Mouse (Mus musculus) kidney, postnatal 25 days (tissue): ENCODE results near the gene Tespa1.
"Not testable (repeated sequence)": the region's sequence is repeated elsewhere in the genome, so short reads cannot be mapped to it uniquely, and the experiment has no call there.

Source experiments
- DNase-seq, 2 experiments: peaks; one replicate each; pipeline ENCODE4 v3.0.0; 2021; ENCODE audit warnings: mixed read lengths in 2 of 2

Gene Tespa1

GRCm38 (mm10) chr10:130363438-130364164 is 40.9 kb downstream of the Tespa1 start:
- DNase-seq: no peak

GRCm38 (mm10) chr10:130364766-130365165 is 42.1 kb downstream of the Tespa1 start:
- no peak for DNase-seq

DNA sequence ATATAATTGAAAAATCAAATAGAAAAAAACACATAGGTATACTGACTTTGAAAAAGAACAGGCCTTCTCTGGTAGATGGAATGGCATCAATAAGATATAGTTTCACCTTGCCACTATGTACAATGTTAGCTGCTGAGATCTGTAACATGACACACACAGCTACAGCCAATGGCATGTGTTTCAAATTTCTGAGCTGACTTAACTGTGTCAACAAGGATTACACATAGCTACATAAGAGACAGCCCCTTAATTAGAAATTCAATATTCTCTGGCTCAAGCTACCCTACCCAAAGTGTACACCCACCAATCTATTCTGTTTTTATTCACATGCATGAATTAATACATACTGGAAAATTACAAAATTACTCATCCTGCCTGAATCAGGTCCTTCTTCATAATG is 45.7 kb downstream of the Tespa1 start:
- no peak for DNase-seq

- no peak for DNase-seq
These were observed 47.5 kb downstream of the Tespa1 start for GRCm38 (mm10) chr10:130370005-130370682.

DNA sequence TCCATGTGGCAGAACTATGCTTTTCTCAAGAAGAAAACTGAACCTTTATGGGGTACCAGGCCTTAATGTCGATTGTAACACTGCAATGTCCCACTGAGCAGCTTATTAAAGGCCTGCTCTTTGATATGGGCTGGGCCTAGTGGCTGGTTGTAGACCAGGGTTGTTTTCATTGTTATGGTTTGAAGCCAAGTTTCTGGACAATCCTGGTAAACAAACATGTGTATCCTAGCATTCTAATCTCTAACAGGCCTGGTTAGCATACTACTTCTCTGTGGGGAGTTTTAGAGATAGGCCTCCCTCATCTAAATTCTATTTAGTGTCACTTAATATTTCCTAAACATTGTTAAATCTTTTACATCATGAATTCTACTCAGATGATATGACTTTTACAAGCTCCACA is 49.0 kb downstream of the Tespa1 start:
- DNase-seq: no peak

GRCm38 (mm10) chr10:130372491-130373173 is 50.0 kb downstream of the Tespa1 start:
- DNase-seq: no peak

DNA sequence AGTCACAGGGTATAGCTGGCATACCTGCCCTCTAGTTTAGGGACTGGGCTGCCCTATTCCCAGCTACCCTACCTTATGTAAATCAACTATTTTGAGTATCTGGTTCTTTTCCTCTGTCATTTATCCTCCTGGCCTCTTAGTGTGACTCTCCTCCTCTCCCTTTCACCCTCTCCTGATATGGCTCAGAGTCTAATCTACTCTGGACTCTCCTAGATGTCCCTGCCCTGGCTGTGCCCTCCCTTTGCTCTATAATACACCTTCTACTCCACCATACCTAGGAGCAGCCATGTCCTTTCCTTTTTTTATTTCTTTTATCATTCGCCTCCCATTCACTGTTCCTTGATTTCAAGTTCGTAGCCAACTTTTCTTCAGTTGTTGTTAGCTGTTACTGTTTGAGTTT is 52.5 kb downstream of the Tespa1 start:
- no peak for DNase-seq

DNA sequence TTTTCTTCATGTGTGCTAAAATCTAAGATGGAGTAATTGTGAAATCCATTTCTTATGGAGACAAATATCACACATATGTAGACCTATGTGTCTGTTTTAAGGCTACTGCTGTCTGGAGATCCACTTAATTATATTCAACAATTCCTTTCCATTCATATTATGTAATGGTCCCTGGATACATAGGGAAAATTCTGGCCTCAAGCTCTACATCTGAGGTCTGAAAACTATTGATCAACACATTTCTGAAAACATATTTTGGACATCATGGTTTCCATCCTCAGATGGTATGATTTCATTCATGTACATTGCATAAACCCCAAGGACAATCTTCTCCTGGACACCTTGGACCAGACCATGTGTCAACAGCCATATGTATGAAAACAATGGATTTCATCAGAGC is 71.6 kb downstream of the Tespa1 start, which contains the start of gene Vmn2r84:
Gene Vmn2r84, minus strand, starts transcription at position 101 of the 400 bp plus-strand sequence.
- no peak for DNase-seq

- DNase-seq: not testable (repeated sequence)
These were observed 89.6 kb downstream of the Tespa1 start for GRCm38 (mm10) chr10:130412167-130412698.
